Mouse (Mus musculus) forebrain, embryonic 14.5 days (tissue): Measurements from ENCODE around the gene Arhgap28. TPM values are rescaled to one million over a fixed set of nuclear protein-coding genes. Genes with fewer than 3 reads are reported as not detected.

Source experiments
- ATAC-seq: fragments of 200-750 bp; cut with Nextera tagmentation; 2 replicates; pipeline ENCODE4 v1.8.0; 2017; ENCODE audit warnings: mild to moderate bottlenecking, moderate library complexity
- DNase-seq: peaks from one replicate; pipeline ENCODE4 v3.0.0-alpha.2; 2015; ENCODE audit warnings: low spot score
- H3K27ac ChIP-seq: fragments of 300-500 bp; sonication (generic); 2 replicates; pipeline ENCODE4 v1.5.1; 2014; ENCODE audit warnings: low read depth, mild to moderate bottlenecking, control low read depth, low read length, moderate library complexity
- H3K27me3 ChIP-seq: fragments of 300-500 bp; sonication (generic); replicated peaks from 2 replicates; pipeline ENCODE4 v1.6.1; 2014; ENCODE audit warnings: low read length, control low read depth, mixed read lengths; ENCODE audit not compliant: control insufficient read depth, insufficient read depth
- H3K36me3 ChIP-seq: fragments of 300-500 bp; sonication (generic); 2 replicates; pipeline ENCODE4 v1.6.1; 2014; ENCODE audit warnings: low read length, control low read depth; ENCODE audit not compliant: control insufficient read depth, insufficient read depth
- H3K4me1 ChIP-seq: fragments of 300-500 bp; sonication (generic); 2 replicates; pipeline ENCODE4 v1.6.1; 2014; ENCODE audit warnings: antibody characterized with exemption, low read length, control low read depth; ENCODE audit not compliant: control insufficient read depth, insufficient read depth
- H3K4me2 ChIP-seq: fragments of 300-500 bp; sonication (generic); 2 replicates; pipeline ENCODE4 v1.6.1; 2014; ENCODE audit warnings: mild to moderate bottlenecking, control low read depth, low read length
- H3K4me3 ChIP-seq: fragments of 300-500 bp; sonication (generic); 2 replicates; pipeline ENCODE4 v1.5.1; 2014; ENCODE audit warnings: low read depth, low read length, control low read depth
- H3K9ac ChIP-seq: fragments of 300-500 bp; sonication (generic); 2 replicates; pipeline ENCODE4 v1.6.1; 2014; ENCODE audit warnings: mild to moderate bottlenecking, low read length, control low read depth, moderate library complexity
- H3K9me3 ChIP-seq: fragments of 300-500 bp; sonication (generic); replicated peaks from 2 replicates; pipeline ENCODE4 v1.6.1; 2016; ENCODE audit warnings: low read length, control low read depth, mixed read lengths; ENCODE audit not compliant: control insufficient read depth
- WGBS: fragments of 180-500 bp; shearing (Covaris S2); extraction: QIAGEN DNeasy Blood & Tissue Kit; methylation state at CpG from one replicate; pipeline ENCODE4 v1.1.7; 2014; 5-methylcytosine and 5-hydroxymethylcytosine counted together
- polyA plus RNA-seq: library from polyadenylated mRNA; unstranded; fragments of >200 nt; fragmentation: Nextera tagmentation; extraction: Ambion mirVana; gene quantifications from 2 replicates; pipeline ENCODE4 v1.2.1, GENCODE M21; 2014

Arhgap28 gene
- polyA plus RNA-seq, 1 experiment from 2014 or later = 5.4 TPM

DNA sequence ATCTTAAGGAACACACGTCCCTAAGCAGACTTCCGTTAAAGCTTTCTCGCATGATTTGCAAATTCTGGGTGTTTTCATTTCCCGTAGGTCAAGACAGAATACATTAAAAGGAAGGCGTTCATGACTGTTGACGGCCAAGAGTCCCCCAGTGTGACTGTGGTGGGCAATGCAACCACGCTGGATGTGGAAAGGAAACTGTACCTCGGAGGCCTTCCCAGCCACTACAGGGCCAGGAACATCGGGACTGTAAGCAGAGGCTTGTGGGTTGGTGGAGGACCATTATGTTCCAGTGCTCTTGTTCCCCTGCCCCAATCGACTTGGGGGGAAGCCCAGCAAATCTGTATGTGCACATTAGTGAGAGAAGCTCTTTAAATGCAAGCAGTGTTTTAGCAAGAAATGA, 187.0 kb downstream of the Arhgap28 start:
- 89% methylated on average over 10 of the region's 10 CpGs for WGBS
- Histone ChIP-seq H3K9ac (no peak overlapping the region), H3K36me3 (peaks cover 9% of the 10 kb centered on the region), H3K4me1 (no peaks in the 10 kb centered on the region), H3K27me3 (no peaks in the 10 kb centered on the region), H3K4me2 (no peak overlapping the region), H3K27ac (no peak overlapping the region), H3K4me3 (no peak overlapping the region), H3K9me3 (no peaks in the 10 kb centered on the region)
- ATAC-seq (no peak), DNase-seq (no peak)

DNA sequence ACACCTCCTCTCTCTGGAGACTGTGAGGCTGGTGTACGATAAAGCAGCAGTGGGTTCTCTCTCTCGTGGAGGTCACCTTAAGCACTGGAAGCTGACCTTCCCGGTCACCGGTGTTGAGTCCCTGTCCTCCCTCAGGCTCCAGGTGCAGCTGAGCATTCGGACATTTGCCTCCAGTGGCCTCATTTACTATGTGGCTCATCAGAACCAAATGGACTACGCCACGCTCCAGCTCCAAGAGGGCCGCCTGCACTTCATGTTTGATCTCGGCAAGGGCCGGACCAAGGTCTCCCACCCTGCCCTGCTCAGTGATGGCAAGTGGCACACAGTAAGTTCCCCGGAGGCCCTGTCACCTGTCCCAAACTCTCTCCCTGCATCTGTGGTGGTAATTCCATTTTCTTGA, 188.2 kb downstream of the Arhgap28 start:
- Histone ChIP-seq H3K9ac (no peak overlapping the region), H3K4me3 (no peak overlapping the region), H3K27me3 (no peaks in the 10 kb centered on the region), H3K27ac (no peak overlapping the region), H3K4me1 (no peaks in the 10 kb centered on the region), H3K9me3 (no peaks in the 10 kb centered on the region), H3K36me3 (peaks cover 14% of the 10 kb centered on the region), H3K4me2 (no peak overlapping the region)
- WGBS = 98% methylated on average over 11 of the region's 11 CpGs
- ATAC-seq = no peak
- no peak for DNase-seq

DNA sequence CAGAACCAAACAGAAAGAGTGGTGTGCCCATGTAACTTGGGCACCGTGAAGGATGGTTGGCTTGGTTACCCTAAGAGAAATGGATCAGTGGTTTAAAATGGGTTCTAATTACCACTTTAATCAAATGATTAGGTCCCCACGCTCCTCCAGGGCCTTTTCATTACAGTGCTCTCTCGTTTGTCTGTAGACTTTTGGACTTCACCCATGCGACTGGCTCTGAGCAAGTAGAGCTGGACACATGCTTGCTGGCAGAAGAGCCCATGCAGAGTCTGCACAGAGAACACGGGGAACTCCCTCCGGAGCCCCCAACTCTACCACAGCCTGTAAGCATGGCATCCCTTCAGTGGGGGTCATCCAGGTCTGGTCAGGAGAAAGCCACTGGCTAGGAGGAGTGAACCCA, 190.3 kb downstream of the Arhgap28 start:
- Histone ChIP-seq H3K27ac (no peak overlapping the region), H3K9me3 (no peaks in the 10 kb centered on the region), H3K4me1 (no peaks in the 10 kb centered on the region), H3K36me3 (peaks cover 25% of the 10 kb centered on the region), H3K9ac (no peak overlapping the region), H3K27me3 (no peaks in the 10 kb centered on the region), H3K4me3 (no peak overlapping the region), H3K4me2 (no peak overlapping the region)
- no peak for DNase-seq
- WGBS = 90% methylated on average over 6 of the region's 6 CpGs
- no peak for ATAC-seq

DNA sequence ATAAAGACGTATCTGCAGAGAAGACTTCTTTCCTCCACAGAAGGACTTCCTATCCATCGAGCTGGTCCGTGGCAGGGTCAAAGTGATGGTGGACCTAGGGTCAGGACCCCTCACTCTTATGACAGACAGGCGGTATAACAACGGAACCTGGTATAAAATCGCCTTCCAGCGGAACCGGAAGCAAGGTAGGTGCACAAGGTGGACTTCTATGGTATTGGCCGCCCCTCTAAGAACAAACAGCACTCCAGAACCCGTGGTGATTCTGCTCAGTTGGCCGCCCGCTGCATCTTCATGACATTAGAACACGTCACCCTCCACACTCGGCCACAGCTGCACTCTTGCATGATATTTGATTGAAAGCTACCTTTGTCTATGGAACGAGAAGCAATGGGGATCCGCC, 194.7 kb downstream of the Arhgap28 start:
- 91% methylated on average over 16 of the region's 16 CpGs for WGBS
- no peak overlapping the region for H3K4me2 ChIP-seq
- no peak overlapping the region for H3K9ac ChIP-seq
- ATAC-seq = no peak
- H3K27ac ChIP-seq = no peak overlapping the region
- no peaks in the 10 kb centered on the region for H3K27me3 ChIP-seq
- no peak for DNase-seq
- no peaks in the 10 kb centered on the region for H3K9me3 ChIP-seq
- H3K4me1 ChIP-seq = no peaks in the 10 kb centered on the region
- H3K4me3 ChIP-seq = no peak overlapping the region
- peaks cover 20% of the 10 kb centered on the region for H3K36me3 ChIP-seq
